Mouse (Mus musculus) CD4-positive, CD25-positive, alpha-beta regulatory T cell, adult 9 weeks (primary cell): Measurements from ENCODE around the gene Vmn2r57. TPM values are rescaled to one million over a fixed set of nuclear protein-coding genes. Genes with fewer than 3 reads are reported as not detected.

Source experiments
- polyA plus RNA-seq: library from polyadenylated mRNA; unstranded; fragments of 100-300 nt; shearing (Covaris generic); gene quantifications from one replicate; pipeline ENCODE4 v1.2.1, GENCODE M21; 2017

Vmn2r57 gene
- 0.05 TPM for polyA plus RNA-seq

DNA sequence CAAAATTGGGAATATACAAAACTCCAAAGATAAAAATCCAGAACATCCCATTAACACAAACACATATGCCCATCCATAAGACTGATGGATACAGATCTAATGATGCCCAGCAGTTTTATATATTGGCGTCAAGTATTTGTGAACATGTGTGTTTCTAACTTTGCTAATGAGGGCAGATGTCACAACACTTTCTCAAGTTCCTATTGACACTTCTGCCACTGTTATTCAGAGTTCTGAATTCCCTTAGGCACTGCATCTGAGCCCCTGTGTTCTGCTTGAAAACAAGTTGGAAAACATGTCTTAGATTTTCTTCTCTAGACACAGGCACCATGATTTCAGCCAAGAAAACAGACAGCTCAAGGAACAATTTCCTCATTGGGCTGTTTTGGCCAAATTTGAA is at the start of gene Vmn2r57:
Gene Vmn2r57 (minus strand): TSS at position 101 of the 400 bp plus-strand sequence.

DNA sequence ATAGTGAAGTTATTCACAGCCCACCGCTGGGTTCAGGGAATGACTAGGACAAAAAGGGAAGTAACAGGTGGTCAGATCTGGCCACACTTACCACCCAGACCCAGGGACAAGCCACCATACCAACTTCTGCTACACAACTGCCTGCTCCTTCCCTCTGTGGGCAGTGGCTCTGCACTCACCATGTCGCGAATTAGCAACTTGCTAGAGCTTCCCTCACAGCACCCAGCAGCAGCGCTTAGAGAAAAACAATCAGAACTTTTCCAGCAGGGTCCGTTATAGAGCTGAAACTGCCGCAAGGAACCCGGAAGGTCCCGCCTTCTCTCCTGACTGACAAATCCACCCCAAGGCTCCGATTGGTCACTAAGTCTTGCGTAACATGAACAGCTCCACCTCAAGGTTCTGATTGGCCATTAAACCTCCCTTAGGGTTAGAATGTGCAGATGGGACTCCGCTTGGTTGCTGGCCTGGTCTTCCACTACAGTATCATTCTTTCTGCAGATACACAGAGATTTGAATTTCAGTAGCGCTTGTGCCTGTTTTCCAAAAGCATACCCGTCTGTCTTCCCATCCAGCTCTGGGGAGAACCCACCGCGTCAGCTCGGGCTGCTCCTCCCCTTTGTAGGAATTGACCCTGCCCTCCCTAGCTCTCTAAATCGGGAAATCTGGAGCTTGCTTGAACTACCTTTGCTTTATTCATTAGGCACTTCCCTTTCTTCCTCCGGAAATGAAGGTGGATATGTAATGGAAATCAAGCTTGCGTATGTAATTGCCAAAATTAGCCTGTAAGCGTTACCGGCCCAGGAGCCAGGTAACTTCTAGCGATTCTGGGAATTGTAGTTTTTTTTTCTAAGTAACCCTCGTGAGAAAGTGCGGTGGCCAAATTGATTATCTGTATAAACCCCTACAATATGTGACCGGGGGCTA is 55.2 kb downstream of the Vmn2r57 start, which contains the start of gene AI987944:
Gene AI987944 (minus strand): TSS at position 332 of the 924 bp plus-strand sequence.

Other genes with a start within 250 kb of the Vmn2r57 start
- gene AI987944, start 55.3 kb downstream of the Vmn2r57 start, polyA plus RNA-seq, result 42.9 TPM
- not detected for gene Gm20449, start 50.7 kb upstream of the Vmn2r57 start, polyA plus RNA-seq
- gene AW146154, start 51.2 kb upstream of the Vmn2r57 start, polyA plus RNA-seq, result 15.8 TPM
- gene Gm6871, start 125.0 kb upstream of the Vmn2r57 start, polyA plus RNA-seq, result not detected
- gene 2610021A01Rik, start 150.5 kb upstream of the Vmn2r57 start, polyA plus RNA-seq, result 32.0 TPM
- gene Zfp788, start 184.5 kb upstream of the Vmn2r57 start, polyA plus RNA-seq, result 12.5 TPM